Mouse (Mus musculus) E14TG2a.4 (cell line): ENCODE measurements at regions not wholly inside any gene's neighbourhood (a gene's known extent, or its start where the extent isn't known, plus 50 kb on each side); places are given as distances from the start of the nearest gene placed in this dataset.
A peak's percentile ranks its signal among the peaks of the same experiment; 100 is the strongest.

Experiments
- H3K27me3 ChIP-seq: 2 replicates; pipeline ENCODE4 v1.6.1; 2014; ENCODE audit warnings: low read length, control low read depth; ENCODE audit not compliant: insufficient read depth
- H3K36me3 ChIP-seq: 2 replicates; pipeline ENCODE4 v1.6.1; 2014; ENCODE audit warnings: low read length, control low read depth; ENCODE audit not compliant: insufficient read depth
- H3K4me1 ChIP-seq: replicated peaks from 2 replicates; pipeline ENCODE4 v1.6.1; 2014; ENCODE audit warnings: low read depth, low read length, control low read depth
- H3K4me3 ChIP-seq: replicated peaks from 2 replicates; pipeline ENCODE4 v1.5.1; 2014; ENCODE audit warnings: mild to moderate bottlenecking, low read length
- H3K9me3 ChIP-seq: 2 replicates; pipeline ENCODE4 v1.6.1; 2014; ENCODE audit warnings: low read length, control low read depth
- CTCF ChIP-seq: conservative IDR thresholded peaks from 2 replicates; pipeline ENCODE4 v1.5.1; 2014; ENCODE audit warnings: low read length
- NANOG ChIP-seq: IDR thresholded peaks from 2 replicates; pipeline ENCODE4 v1.6.1; 2014; ENCODE audit warnings: borderline replicate concordance, low read length, mixed read lengths
- POU5F1 ChIP-seq: IDR thresholded peaks from 2 replicates; pipeline ENCODE4 v1.6.1; 2014; ENCODE audit warnings: low read length, borderline replicate concordance

DNA sequence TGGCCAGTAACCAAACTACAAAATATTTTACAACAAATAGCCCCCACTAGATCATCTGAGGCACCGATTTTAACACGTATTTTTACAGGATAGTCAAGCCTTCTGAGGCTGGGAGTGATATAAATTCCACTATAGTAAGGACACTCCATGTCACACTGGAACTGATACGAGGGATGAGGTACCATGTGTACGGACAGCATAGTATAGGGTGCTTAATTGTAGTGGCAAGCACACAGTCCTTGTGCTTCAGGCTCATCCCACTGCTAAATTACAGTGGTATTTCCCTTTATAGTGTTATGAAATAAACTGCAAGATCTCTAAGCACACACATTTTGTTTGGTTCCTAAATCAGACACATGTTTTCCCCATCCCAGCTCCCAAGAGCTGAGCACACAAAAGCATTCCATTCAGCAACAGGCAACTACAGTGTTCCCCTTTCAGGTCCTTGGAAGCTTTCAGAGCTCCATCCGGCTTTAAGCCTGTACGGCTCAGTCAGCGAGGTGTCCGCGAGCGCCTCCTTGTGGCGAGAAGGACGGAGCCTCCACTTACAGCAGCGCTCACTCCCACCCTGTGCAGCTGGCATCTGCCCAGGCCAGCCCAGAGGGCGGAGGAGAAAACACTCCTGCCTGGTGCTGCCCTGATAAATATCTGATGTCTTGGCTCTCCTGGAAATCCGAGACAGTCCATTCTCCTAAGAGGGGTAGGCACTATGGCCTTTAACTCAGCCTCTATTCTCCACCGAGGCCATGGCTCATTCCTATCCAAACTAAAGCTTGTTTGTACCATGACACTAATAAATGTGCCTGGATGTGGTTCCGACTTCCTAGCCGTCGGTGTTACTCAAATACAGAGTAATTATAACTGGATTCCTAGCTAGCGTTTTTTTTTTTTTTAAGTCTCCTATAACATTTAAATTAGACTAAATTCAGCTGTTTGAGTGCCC, 348.3 kb upstream of the G2e3 start:
- no peaks in the 10 kb centered on the region for H3K9me3 ChIP-seq
- TF ChIP-seq NANOG (no peak), CTCF (peak; percentile 83)
- no peak overlapping the region for H3K4me3 ChIP-seq
- no peaks in the 10 kb centered on the region for H3K27me3 ChIP-seq
- no peaks in the 10 kb centered on the region for H3K36me3 ChIP-seq
- peaks cover 3% of the 10 kb centered on the region; the same call in 1 of the 2 replicates for H3K4me1 ChIP-seq

DNA sequence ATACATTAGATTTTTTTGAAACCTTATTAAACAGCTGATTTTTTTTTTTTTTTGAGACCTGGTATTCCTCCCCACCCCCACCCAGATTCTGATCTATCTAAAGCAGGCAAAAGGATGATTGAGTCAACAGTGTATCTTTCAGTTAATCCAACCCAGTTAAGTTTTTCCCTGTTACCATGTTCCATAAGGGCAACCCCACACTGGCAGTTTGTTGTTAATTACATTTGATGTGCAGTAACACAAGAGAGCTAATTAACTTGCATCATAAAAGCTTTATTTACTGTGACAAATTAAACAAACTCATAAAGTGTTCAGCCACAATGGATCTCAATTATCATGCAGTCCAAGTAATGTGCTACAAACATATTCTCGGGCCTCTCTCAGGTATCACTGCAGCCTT, 346.8 kb upstream of the Prkd1 start:
- no peaks in the 10 kb centered on the region for H3K36me3 ChIP-seq
- no peak for TF ChIP-seq CTCF
- no peak for TF ChIP-seq NANOG
- TF ChIP-seq POU5F1 = no peak
- no peak overlapping the region for H3K4me3 ChIP-seq
- H3K9me3 ChIP-seq = no peaks in the 10 kb centered on the region
- peaks cover 3% of the 10 kb centered on the region; the same call in 1 of the 2 replicates for H3K4me1 ChIP-seq
- no peaks in the 10 kb centered on the region for H3K27me3 ChIP-seq

DNA sequence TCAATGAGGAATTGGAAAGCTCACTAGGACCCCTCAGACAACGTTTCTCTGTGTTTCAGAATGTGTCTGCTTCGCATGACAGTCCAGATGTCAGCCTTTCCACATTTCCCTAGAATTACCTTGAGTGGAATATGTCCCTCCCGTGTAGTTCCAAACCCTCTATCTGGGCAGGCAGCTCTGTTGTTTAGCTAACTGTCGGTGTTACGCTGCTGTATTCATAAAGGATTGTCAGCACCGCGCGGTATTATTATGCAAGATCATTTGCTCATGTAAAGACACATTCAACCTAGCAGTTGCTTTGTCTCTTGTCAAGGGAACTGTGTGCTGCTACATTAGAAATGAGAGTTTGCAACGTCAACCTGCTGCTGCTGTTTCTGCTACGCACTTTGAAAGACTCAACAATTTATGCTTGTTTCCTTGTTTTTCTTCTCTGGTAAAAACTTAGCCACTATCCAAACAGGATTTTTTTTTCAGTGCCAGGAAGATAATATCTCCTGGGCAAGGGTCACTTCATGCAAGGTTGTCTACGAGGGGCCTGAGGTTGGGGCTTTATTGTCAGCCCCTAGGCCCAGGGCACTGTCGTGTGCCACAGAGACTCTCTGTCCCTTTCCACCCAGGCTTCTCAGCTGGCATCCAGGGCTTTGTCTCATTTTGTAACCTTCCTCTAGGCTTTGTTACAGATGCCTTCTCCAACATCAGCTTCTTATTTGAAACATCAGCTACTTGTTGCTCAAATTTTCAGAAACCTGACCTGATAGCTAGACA, 340.8 kb upstream of the Prkd1 start:
- Histone ChIP-seq H3K9me3 (no peaks in the 10 kb centered on the region), H3K27me3 (no peaks in the 10 kb centered on the region), H3K36me3 (no peaks in the 10 kb centered on the region)

DNA sequence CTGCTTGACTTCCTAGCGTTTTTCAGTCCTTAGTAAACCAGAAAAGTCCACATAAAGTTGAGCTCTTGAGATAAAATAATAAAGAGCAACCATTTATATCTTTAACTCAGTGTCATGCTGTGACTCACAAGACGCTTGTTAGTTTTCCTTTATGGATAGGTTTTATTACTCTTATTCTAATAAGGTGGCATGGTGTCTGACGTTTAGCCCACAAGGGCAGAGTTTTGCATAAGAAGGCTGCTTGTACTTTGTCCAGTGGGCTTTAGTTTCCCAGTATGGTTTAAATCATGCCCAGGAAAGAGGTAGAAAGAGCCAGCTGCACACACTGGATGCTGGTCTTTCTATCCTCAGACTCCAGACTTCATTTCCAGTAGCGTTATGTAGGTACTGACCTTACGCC, 332.4 kb upstream of the Prkd1 start:
- no peak for TF ChIP-seq NANOG
- TF ChIP-seq CTCF = no peak
- no peak for TF ChIP-seq POU5F1

More for the DNA sequence above, 340.8 kb upstream of the Prkd1 start:
- no peak for TF ChIP-seq CTCF
- Histone ChIP-seq H3K4me3 (no peak overlapping the region), H3K4me1 (no peaks in the 10 kb centered on the region)

DNA sequence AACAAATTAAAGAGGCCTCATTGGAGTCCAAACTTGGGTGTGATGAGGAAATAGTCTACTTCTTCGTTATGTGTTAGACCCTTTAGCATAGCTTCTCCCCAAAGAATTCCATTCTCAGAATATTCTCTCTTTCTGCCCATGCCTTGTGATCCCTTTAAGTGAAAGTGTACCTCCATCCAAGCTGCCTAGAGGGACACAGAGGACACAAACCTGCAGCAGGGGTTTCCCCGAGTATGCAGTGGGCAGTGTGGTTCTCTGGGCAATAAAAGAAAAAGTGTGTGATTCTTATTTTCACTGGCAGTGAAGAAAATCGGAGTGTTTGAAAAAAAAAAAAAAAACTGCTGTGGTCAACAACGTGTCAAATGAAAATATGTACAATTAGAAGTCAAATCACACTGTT, 331.9 kb upstream of the Prkd1 start:
- no peaks in the 10 kb centered on the region for H3K36me3 ChIP-seq
- no peaks in the 10 kb centered on the region for H3K4me1 ChIP-seq
- H3K4me3 ChIP-seq = no peak overlapping the region
- no peaks in the 10 kb centered on the region for H3K27me3 ChIP-seq
- no peaks in the 10 kb centered on the region for H3K9me3 ChIP-seq
- no peak for TF ChIP-seq NANOG
- TF ChIP-seq CTCF = no peak
- no peak for TF ChIP-seq POU5F1

More for the DNA sequence above, 332.4 kb upstream of the Prkd1 start:
- no peaks in the 10 kb centered on the region for H3K27me3 ChIP-seq
- H3K36me3 ChIP-seq = no peaks in the 10 kb centered on the region
- H3K4me3 ChIP-seq = no peak overlapping the region
- H3K9me3 ChIP-seq = no peaks in the 10 kb centered on the region
- H3K4me1 ChIP-seq = no peaks in the 10 kb centered on the region

DNA sequence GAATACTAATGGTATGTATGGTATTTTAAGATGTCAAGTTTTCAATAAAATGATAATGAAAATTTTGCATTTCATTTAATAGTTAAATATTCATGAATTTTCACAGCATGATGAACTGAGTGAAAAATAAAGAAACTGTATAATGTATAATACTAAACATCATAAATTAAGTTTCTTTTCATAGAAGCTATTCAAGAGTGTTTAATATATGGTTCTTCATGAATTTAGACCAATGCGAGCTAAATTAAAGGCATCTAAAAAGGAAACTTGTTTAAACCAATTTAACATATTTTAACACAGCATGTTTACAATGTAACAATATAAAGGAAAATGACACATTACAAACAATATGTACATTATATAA, 321.8 kb upstream of the Prkd1 start:
- H3K9me3 ChIP-seq = no peaks in the 10 kb centered on the region
- H3K4me3 ChIP-seq = no peak overlapping the region
- H3K27me3 ChIP-seq = no peaks in the 10 kb centered on the region
- H3K4me1 ChIP-seq = peaks cover 13% of the 10 kb centered on the region
- TF ChIP-seq NANOG = no peak
- no peak for TF ChIP-seq CTCF
- TF ChIP-seq POU5F1 = no peak
- H3K36me3 ChIP-seq = no peaks in the 10 kb centered on the region

DNA sequence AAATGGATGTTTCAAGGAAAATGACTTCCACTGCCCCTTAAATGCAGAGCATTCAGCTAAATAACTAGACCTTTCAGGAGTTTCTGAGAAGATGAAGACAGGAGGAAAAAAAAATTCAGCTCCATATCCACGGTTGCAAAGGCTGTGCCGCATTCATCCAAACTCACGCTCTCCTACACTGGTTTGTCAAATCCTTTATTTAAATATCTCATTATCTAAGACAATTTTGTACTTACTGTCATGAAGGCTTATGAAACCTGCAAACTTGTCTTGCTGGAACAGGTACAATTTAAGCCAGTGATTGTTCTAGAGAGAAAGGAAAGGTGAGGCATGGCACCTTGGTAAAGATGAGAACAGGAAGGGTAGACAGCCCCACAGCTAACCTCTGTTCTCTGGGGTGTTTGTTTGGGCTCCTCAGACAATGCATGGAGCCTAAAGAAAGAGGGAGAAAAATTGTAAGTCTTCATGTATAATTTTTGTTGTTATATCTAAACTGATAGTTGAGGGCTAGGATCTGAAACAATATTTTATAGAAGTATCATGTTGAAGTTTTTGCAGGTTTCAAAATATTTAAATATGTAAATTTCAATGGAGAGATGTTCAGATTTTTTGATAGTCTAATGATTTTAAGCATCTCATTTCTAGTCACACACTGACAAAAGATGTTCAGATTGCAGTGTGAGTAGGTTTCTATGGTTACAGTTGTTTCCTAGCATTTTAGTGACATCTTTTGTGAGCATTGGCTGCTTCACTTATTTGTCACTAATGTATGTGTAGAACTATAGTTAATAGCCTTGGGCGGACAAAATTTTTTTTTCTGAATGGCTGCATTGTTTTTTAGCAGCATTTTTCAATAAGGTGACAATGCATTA, 321.2 kb upstream of the Prkd1 start:
- Histone ChIP-seq H3K4me1 (peaks cover 13% of the 10 kb centered on the region), H3K27me3 (no peaks in the 10 kb centered on the region), H3K36me3 (no peaks in the 10 kb centered on the region), H3K9me3 (no peaks in the 10 kb centered on the region), H3K4me3 (no peak overlapping the region)
- TF ChIP-seq CTCF (no peak), NANOG (no peak), POU5F1 (no peak)

DNA sequence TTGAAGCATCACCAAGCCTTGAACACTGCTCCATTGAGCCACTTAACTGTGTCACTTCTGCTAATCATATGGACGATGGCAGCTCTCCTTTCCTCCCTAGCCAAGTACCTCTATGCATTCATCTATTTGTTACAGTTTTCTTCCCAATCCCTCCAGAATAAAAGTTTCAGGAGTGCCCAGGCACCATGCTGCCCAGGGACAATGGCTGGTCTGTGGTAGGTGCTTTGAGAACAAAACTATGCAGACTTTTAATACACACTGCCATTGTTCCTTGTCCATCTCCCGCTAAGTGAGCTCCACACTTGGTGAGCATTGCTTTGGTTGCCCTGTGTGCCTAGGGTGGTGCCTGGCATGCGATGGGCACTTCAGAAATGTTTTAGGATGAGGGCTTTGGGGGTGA, 320.5 kb upstream of the Prkd1 start:
- Histone ChIP-seq H3K9me3 (no peaks in the 10 kb centered on the region), H3K36me3 (no peaks in the 10 kb centered on the region), H3K27me3 (no peaks in the 10 kb centered on the region), H3K4me3 (no peak overlapping the region), H3K4me1 (peaks cover 13% of the 10 kb centered on the region)
- TF ChIP-seq POU5F1 (no peak), NANOG (no peak), CTCF (no peak)
